Mouse (Mus musculus): ENCODE results near the gene Garnl3. TPM values are rescaled to one million over a fixed set of nuclear protein-coding genes. Genes with fewer than 3 reads are reported as not detected.

The Garnl3 gene
- polyA plus RNA-seq, 1 experiment from 2014 or later: 9.4 TPM

- H3K4me3 ChIP-seq: no peak overlapping the region
- H3K9me3 ChIP-seq (replicated peaks): no peaks in the 10 kb centered on the region
- H3K27ac ChIP-seq: no peak overlapping the region
- WGBS: 68% methylated on average over 8 of the region's 8 CpGs
- no peaks in the 10 kb centered on the region for H3K36me3 ChIP-seq
- no peak for DNase-seq (ENCODE audit: low spot score)
- peaks cover 17% of the 10 kb centered on the region for H3K4me1 ChIP-seq
- H3K27me3 ChIP-seq (ENCODE audit: low read depth, poor library complexity, severe bottlenecking): no peaks in the 10 kb centered on the region
Observed at GRCm38 (mm10) chr2:32985844-32986243, 145.6 kb downstream of the Garnl3 start.

- H3K4me1 ChIP-seq: peaks cover 19% of the 10 kb centered on the region
- H3K27ac ChIP-seq: no peak overlapping the region
- no peak overlapping the region for H3K4me3 ChIP-seq
- H3K9me3 ChIP-seq (replicated peaks): no peaks in the 10 kb centered on the region
- H3K27me3 ChIP-seq (ENCODE audit: low read depth, poor library complexity, severe bottlenecking): no peaks in the 10 kb centered on the region
- WGBS: 47% methylated on average over 6 of the region's 6 CpGs
- no peak for DNase-seq (ENCODE audit: low spot score)
- H3K36me3 ChIP-seq: no peaks in the 10 kb centered on the region
Observed at GRCm38 (mm10) chr2:32983617-32984016, 147.8 kb downstream of the Garnl3 start.

- Histone ChIP-seq H3K9me3 (replicated peaks) (no peaks in the 10 kb centered on the region), H3K4me1 (peaks cover 19% of the 10 kb centered on the region), H3K36me3 (no peaks in the 10 kb centered on the region), H3K27ac (peak overlapping the region; percentile 37; the same call in 1 of the 2 replicates), H3K27me3 (ENCODE audit: low read depth, poor library complexity, severe bottlenecking) (no peaks in the 10 kb centered on the region), H3K4me3 (peak overlapping the region; percentile 82)
- DNase-seq (ENCODE audit: low spot score): no peak
- 7% methylated on average over 4 of the region's 4 CpGs for WGBS
Observed at GRCm38 (mm10) chr2:32982700-32983099, 148.8 kb downstream of the Garnl3 start.

GRCm38 (mm10) chr2:32981725-32982271, 149.7 kb downstream of the Garnl3 start, which contains the start of gene Slc2a8:
Slc2a8 (minus strand) TSS chr2:32982083.
- H3K4me3 ChIP-seq: peak within 1 kb of the TSS; percentile 82
- DNase-seq (ENCODE audit: low spot score): peak; percentile 92
- under 1% methylated on average over 50 of the region's 50 CpGs for WGBS
- H3K36me3 ChIP-seq: no peaks in the 10 kb centered on the region
- no peaks in the 10 kb centered on the region for H3K27me3 ChIP-seq (ENCODE audit: low read depth, poor library complexity, severe bottlenecking)
- peaks cover 19% of the 10 kb centered on the region for H3K4me1 ChIP-seq
- H3K27ac ChIP-seq: peak within 1 kb of the TSS; percentile 86
- H3K9me3 ChIP-seq (replicated peaks): no peaks in the 10 kb centered on the region

- peaks cover 3% of the 10 kb centered on the region; the same call in 1 of the 2 replicates for H3K36me3 ChIP-seq
- H3K27me3 ChIP-seq (ENCODE audit: low read depth, poor library complexity, severe bottlenecking): no peaks in the 10 kb centered on the region
- peak; percentile 56 for DNase-seq (ENCODE audit: low spot score)
- peaks cover 19% of the 10 kb centered on the region for H3K4me1 ChIP-seq
- 2% methylated on average over 23 of the region's 23 CpGs for WGBS
- peak overlapping the region; percentile 86 for H3K27ac ChIP-seq
- H3K4me3 ChIP-seq: peak overlapping the region; percentile 82
- no peaks in the 10 kb centered on the region for H3K9me3 ChIP-seq (replicated peaks)
Observed at GRCm38 (mm10) chr2:32981281-32981680, 150.2 kb downstream of the Garnl3 start.

GRCm38 (mm10) chr2:32979675-32980074, 151.8 kb downstream of the Garnl3 start:
- H3K9me3 ChIP-seq (replicated peaks): no peaks in the 10 kb centered on the region
- H3K36me3 ChIP-seq: peaks cover 19% of the 10 kb centered on the region
- WGBS: 89% methylated on average over 7 of the region's 7 CpGs
- no peak overlapping the region for H3K27ac ChIP-seq
- no peaks in the 10 kb centered on the region for H3K27me3 ChIP-seq (ENCODE audit: low read depth, poor library complexity, severe bottlenecking)
- H3K4me1 ChIP-seq: peaks cover 19% of the 10 kb centered on the region
- no peak overlapping the region for H3K4me3 ChIP-seq
- DNase-seq (ENCODE audit: low spot score): no peak

- WGBS: 82% methylated on average over 3 of the region's 3 CpGs
- Histone ChIP-seq H3K27me3 (ENCODE audit: low read depth, poor library complexity, severe bottlenecking) (no peaks in the 10 kb centered on the region), H3K36me3 (peaks cover 29% of the 10 kb centered on the region), H3K9me3 (replicated peaks) (no peaks in the 10 kb centered on the region), H3K4me3 (no peak overlapping the region), H3K4me1 (peaks cover 19% of the 10 kb centered on the region), H3K27ac (no peak overlapping the region)
- DNase-seq (ENCODE audit: low spot score): no peak
Observed at GRCm38 (mm10) chr2:32978675-32979074, 152.8 kb downstream of the Garnl3 start.

GRCm38 (mm10) chr2:32977114-32977513, 154.3 kb downstream of the Garnl3 start:
- 0 out of 2 replicates have a peak overlapping the region, but pooled peaks have one; percentile 44 for H3K27ac ChIP-seq
- 82% methylated on average over 5 of the region's 5 CpGs for WGBS
- H3K4me3 ChIP-seq: no peak overlapping the region
- DNase-seq (ENCODE audit: low spot score): no peak
- H3K4me1 ChIP-seq: peaks cover 11% of the 10 kb centered on the region
- no peaks in the 10 kb centered on the region for H3K9me3 ChIP-seq (replicated peaks)
- peaks cover 41% of the 10 kb centered on the region for H3K36me3 ChIP-seq
- H3K27me3 ChIP-seq (ENCODE audit: low read depth, poor library complexity, severe bottlenecking): no peaks in the 10 kb centered on the region

GRCm38 (mm10) chr2:32974216-32974615, 157.2 kb downstream of the Garnl3 start:
- Histone ChIP-seq H3K9me3 (replicated peaks) (no peaks in the 10 kb centered on the region), H3K4me1 (no peaks in the 10 kb centered on the region), H3K36me3 (peaks cover 41% of the 10 kb centered on the region), H3K4me3 (no peak overlapping the region), H3K27ac (no peak overlapping the region), H3K27me3 (ENCODE audit: low read depth, poor library complexity, severe bottlenecking) (no peaks in the 10 kb centered on the region)
- no peak for DNase-seq (ENCODE audit: low spot score)
- WGBS: 89% methylated on average over 8 of the region's 8 CpGs

GRCm38 (mm10) chr2:32971235-32971634, 160.2 kb downstream of the Garnl3 start:
- H3K4me3 ChIP-seq: no peak overlapping the region
- DNase-seq (ENCODE audit: low spot score): no peak
- WGBS: 50% methylated on average over 9 of the region's 9 CpGs
- H3K4me1 ChIP-seq: peaks cover 18% of the 10 kb centered on the region
- no peak overlapping the region for H3K27ac ChIP-seq
- peaks cover 38% of the 10 kb centered on the region for H3K36me3 ChIP-seq
- no peaks in the 10 kb centered on the region for H3K27me3 ChIP-seq (ENCODE audit: low read depth, poor library complexity, severe bottlenecking)
- no peaks in the 10 kb centered on the region for H3K9me3 ChIP-seq (replicated peaks)

GRCm38 (mm10) chr2:32969326-32969725, 162.1 kb downstream of the Garnl3 start:
- Histone ChIP-seq H3K4me1 (peaks cover 32% of the 10 kb centered on the region), H3K4me3 (no peak overlapping the region), H3K36me3 (peaks cover 27% of the 10 kb centered on the region), H3K27ac (no peak overlapping the region), H3K27me3 (ENCODE audit: low read depth, poor library complexity, severe bottlenecking) (no peaks in the 10 kb centered on the region), H3K9me3 (replicated peaks) (no peaks in the 10 kb centered on the region)
- DNase-seq (ENCODE audit: low spot score): no peak
- WGBS: 94% methylated on average over 8 of the region's 8 CpGs

GRCm38 (mm10) chr2:32968024-32968614, 163.3 kb downstream of the Garnl3 start:
- H3K27me3 ChIP-seq (ENCODE audit: low read depth, poor library complexity, severe bottlenecking): no peaks in the 10 kb centered on the region
- peak overlapping the region; percentile 92; the same call in 1 of the 2 replicates for H3K27ac ChIP-seq
- H3K9me3 ChIP-seq (replicated peaks): no peaks in the 10 kb centered on the region
- no peak for DNase-seq (ENCODE audit: low spot score)
- peak overlapping the region; percentile 68 for H3K4me3 ChIP-seq
- H3K36me3 ChIP-seq: peaks cover 27% of the 10 kb centered on the region
- peaks cover 45% of the 10 kb centered on the region for H3K4me1 ChIP-seq
- 83% methylated on average over 9 of the region's 9 CpGs for WGBS

GRCm38 (mm10) chr2:32966689-32967631, 164.5 kb downstream of the Garnl3 start:
- WGBS: under 1% methylated on average over 55 of the region's 55 CpGs
- DNase-seq (ENCODE audit: low spot score): peak; percentile 86
- Histone ChIP-seq H3K27ac (peak overlapping the region; percentile 92), H3K4me3 (peak overlapping the region; percentile 68), H3K4me1 (peaks cover 51% of the 10 kb centered on the region), H3K36me3 (peaks cover 31% of the 10 kb centered on the region), H3K27me3 (ENCODE audit: low read depth, poor library complexity, severe bottlenecking) (no peaks in the 10 kb centered on the region), H3K9me3 (replicated peaks) (no peaks in the 10 kb centered on the region)
